Mouse (Mus musculus) testis, postnatal 10 days (tissue): ENCODE data around the gene Irx6.

Experiments
- DNase-seq: peaks from one replicate; pipeline ENCODE4 v3.0.0; 2021; ENCODE audit warnings: low spot score

Irx6 gene

DNA sequence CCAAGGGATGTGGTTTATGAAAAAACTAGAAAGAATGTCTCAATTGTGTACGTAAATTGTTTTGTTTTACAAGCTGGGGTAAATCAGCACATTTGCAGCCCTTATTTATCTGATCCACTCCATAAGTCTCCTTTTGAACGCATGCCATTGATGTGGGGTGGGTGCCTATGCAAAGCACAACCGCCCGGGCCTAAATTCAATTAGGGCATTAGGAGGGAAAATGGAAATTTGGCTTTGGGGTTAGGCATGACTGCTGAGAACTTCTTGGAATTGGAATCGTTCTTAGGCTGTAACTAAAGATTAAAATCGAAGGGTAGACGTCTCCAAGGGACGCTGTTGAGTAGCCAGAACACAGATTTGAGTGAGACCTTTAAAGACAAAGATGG, 47.8 kb downstream of the Irx6 start:
- DNase-seq: no peak

DNA sequence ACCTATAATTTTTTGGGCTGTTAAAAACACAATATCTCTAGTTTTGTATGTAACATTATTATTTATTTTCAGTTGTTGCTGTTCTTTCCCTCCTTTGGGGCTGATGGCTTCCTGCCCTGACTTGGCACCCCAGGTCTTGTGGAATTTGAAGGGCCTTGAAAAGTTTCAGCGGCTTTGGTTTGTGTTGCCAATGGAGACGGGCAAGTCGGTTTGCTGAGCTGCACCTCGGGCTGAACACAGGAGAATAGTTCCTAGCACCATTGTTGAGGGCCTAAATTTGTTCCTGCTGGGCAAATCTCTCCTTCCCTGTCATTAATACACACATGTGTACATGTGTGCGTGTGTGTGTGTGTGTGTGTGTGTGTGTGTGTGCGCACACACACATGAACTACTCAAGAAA, 49.2 kb downstream of the Irx6 start:
- DNase-seq: peak; percentile 46

DNA sequence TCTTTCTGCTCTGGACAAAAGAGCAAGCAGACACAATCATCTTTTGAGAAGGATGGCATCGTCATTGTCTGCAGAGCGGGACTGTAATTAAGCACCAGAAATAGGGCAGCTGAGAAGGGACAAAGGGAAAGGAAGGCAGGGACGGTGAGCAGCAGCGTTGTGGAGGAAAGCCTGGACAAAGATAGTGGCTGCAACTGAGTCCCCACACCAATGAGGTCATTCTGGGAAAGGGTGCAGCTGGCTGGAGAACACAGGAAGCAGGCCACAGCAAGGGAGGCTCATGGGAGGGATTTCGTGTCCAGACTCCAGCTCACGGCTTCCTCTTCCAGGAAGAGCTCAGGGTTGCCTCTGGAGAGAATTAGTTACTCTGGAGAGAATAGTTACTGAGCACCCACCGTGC, 49.9 kb downstream of the Irx6 start:
- no peak for DNase-seq

DNA sequence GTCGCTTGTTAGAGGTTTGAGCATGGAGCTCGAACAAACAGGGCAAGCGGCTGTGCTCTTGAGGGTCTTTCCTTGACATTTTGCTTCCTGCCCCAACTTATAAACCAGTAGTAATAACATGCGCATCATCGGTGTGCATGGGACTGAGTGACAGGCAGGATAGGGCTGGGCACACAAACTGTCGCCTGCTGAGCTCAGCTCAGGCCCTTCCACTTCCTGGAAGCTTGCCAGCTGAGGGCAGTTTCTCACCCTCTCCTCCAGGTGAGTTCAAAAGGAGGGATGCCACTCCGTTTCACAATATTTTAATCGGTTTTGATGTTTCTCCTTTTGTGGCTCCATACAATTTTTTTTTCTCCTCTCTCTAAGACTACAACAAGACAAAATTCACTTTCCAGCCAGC, 50.3 kb downstream of the Irx6 start:
- peak; percentile 46 for DNase-seq
